Mouse (Mus musculus): ENCODE measurements around the gene Pomgnt2. TPM values are rescaled to one million over a fixed set of nuclear protein-coding genes. Genes with fewer than 3 reads are reported as not detected.

Gene Pomgnt2
- polyA plus RNA-seq (2014; fragmentation: Nextera tagmentation; extraction: Ambion mirVana), result 8.8 and 9.6 TPM in 2 replicates

GRCm38 (mm10) chr9:121997010-121997409 lies at the start of gene Pomgnt2:
Pomgnt2 (minus strand) TSS chr9:121997110.
- no peak within 1 kb of the TSS; the same call in 1 of the 2 replicates for H3K4me2 ChIP-seq (replicated peaks; ENCODE audit: low read depth, low read length)
- DNase-seq (ENCODE audit: low spot score) (no peak), ATAC-seq (ENCODE audit: low FRiP score) (no peak)
- H3K36me3 ChIP-seq (ENCODE audit: control insufficient read depth, insufficient read depth, low read length), result no peaks in the 10 kb centered on the region
- H3K9ac ChIP-seq (ENCODE audit: low read depth, low read length), result no peak within 1 kb of the TSS
- no peaks in the 10 kb centered on the region for H3K27me3 ChIP-seq (ENCODE audit: control insufficient read depth, insufficient read depth, low read length)
- 0 out of 2 replicates have a peak, but pooled peaks cover 2% of the 10 kb centered on the region for H3K4me1 ChIP-seq (replicated peaks; ENCODE audit: control insufficient read depth, insufficient read depth, low read length)
- no peaks in the 10 kb centered on the region for H3K9me3 ChIP-seq (ENCODE audit: control insufficient read depth, low read length)
- H3K4me3 ChIP-seq (ENCODE audit: low read depth, low read length), result peak within 1 kb of the TSS; percentile 84
- no peak within 1 kb of the TSS for H3K27ac ChIP-seq (ENCODE audit: low read depth, low read length)

GRCm38 (mm10) chr9:122039848-122040247 lies 42.9 kb upstream of the Pomgnt2 start:
- DNase-seq (ENCODE audit: low spot score), result no peak
- Histone ChIP-seq H3K36me3 (ENCODE audit: control insufficient read depth, insufficient read depth, low read length) (no peaks in the 10 kb centered on the region), H3K27ac (ENCODE audit: low read depth, low read length) (no peak overlapping the region), H3K9ac (ENCODE audit: low read depth, low read length) (no peak overlapping the region), H3K27me3 (ENCODE audit: control insufficient read depth, insufficient read depth, low read length) (no peaks in the 10 kb centered on the region), H3K4me2 (replicated peaks; ENCODE audit: low read depth, low read length) (no peak overlapping the region), H3K4me3 (ENCODE audit: low read depth, low read length) (no peak overlapping the region), H3K4me1 (replicated peaks; ENCODE audit: control insufficient read depth, insufficient read depth, low read length) (no peaks in the 10 kb centered on the region), H3K9me3 (ENCODE audit: control insufficient read depth, low read length) (no peaks in the 10 kb centered on the region)
- WGBS, result 87% methylated on average over 4 of the region's 4 CpGs
- no peak for ATAC-seq (ENCODE audit: low FRiP score)

- no peak overlapping the region for H3K4me2 ChIP-seq (replicated peaks; ENCODE audit: low read depth, low read length)
- no peak overlapping the region for H3K9ac ChIP-seq (ENCODE audit: low read depth, low read length)
- DNase-seq (ENCODE audit: low spot score) (no peak), ATAC-seq (ENCODE audit: low FRiP score) (no peak)
- no peak overlapping the region for H3K27ac ChIP-seq (ENCODE audit: low read depth, low read length)
- H3K4me1 ChIP-seq (replicated peaks; ENCODE audit: control insufficient read depth, insufficient read depth, low read length), result no peaks in the 10 kb centered on the region
- H3K36me3 ChIP-seq (ENCODE audit: control insufficient read depth, insufficient read depth, low read length), result no peaks in the 10 kb centered on the region
- H3K9me3 ChIP-seq (ENCODE audit: control insufficient read depth, low read length), result no peaks in the 10 kb centered on the region
- 86% methylated on average over 1 of the region's 1 CpGs for WGBS
- H3K4me3 ChIP-seq (ENCODE audit: low read depth, low read length), result no peak overlapping the region
- no peaks in the 10 kb centered on the region for H3K27me3 ChIP-seq (ENCODE audit: control insufficient read depth, insufficient read depth, low read length)
Measured at GRCm38 (mm10) chr9:122038631-122039030, 41.7 kb upstream of the Pomgnt2 start.

DNA sequence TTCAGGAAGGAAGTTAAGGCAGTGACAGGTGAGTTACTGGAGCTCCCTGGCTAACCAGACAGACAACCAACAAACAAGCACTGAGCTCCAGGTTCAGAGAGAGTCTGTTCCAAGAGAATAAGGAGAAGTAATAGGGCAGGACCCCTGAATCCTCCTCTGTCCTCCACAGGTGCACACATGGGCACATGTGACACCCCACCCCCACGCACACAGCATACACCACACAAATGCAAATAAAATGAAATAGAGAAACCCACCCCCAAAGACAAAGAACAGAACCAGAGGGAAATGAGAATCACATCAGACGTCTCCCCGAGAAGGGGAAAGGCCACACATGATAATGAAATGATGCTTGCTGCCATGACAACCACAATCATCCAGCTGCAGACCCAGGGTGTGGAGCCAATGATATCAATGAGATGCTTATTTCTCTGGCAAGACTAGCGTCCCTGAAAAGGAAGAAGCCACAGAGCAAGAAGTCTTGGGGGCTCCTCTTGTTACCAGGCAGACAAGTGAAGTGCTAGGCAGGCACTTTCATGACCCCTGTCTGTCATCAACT lies 39.7 kb upstream of the Pomgnt2 start:
- WGBS, result 51% methylated on average over 4 of the region's 4 CpGs
- no peaks in the 10 kb centered on the region for H3K27me3 ChIP-seq (ENCODE audit: control insufficient read depth, insufficient read depth, low read length)
- ATAC-seq (ENCODE audit: low FRiP score) (no peak), DNase-seq (ENCODE audit: low spot score) (no peak)
- no peaks in the 10 kb centered on the region for H3K9me3 ChIP-seq (ENCODE audit: control insufficient read depth, low read length)
- H3K9ac ChIP-seq (ENCODE audit: low read depth, low read length), result no peak overlapping the region
- no peak overlapping the region for H3K4me2 ChIP-seq (replicated peaks; ENCODE audit: low read depth, low read length)
- no peak overlapping the region for H3K4me3 ChIP-seq (ENCODE audit: low read depth, low read length)
- H3K27ac ChIP-seq (ENCODE audit: low read depth, low read length), result no peak overlapping the region
- H3K4me1 ChIP-seq (replicated peaks; ENCODE audit: control insufficient read depth, insufficient read depth, low read length), result no peaks in the 10 kb centered on the region
- H3K36me3 ChIP-seq (ENCODE audit: control insufficient read depth, insufficient read depth, low read length), result no peaks in the 10 kb centered on the region

GRCm38 (mm10) chr9:122035807-122036206 lies 38.9 kb upstream of the Pomgnt2 start:
- Histone ChIP-seq H3K9me3 (ENCODE audit: control insufficient read depth, low read length) (no peaks in the 10 kb centered on the region), H3K4me2 (replicated peaks; ENCODE audit: low read depth, low read length) (no peak overlapping the region), H3K9ac (ENCODE audit: low read depth, low read length) (no peak overlapping the region), H3K4me1 (replicated peaks; ENCODE audit: control insufficient read depth, insufficient read depth, low read length) (no peaks in the 10 kb centered on the region), H3K27me3 (ENCODE audit: control insufficient read depth, insufficient read depth, low read length) (no peaks in the 10 kb centered on the region), H3K27ac (ENCODE audit: low read depth, low read length) (no peak overlapping the region), H3K4me3 (ENCODE audit: low read depth, low read length) (no peak overlapping the region), H3K36me3 (ENCODE audit: control insufficient read depth, insufficient read depth, low read length) (no peaks in the 10 kb centered on the region)
- DNase-seq (ENCODE audit: low spot score) (no peak), ATAC-seq (ENCODE audit: low FRiP score) (no peak)
- WGBS, result 35% methylated on average over 5 of the region's 5 CpGs

GRCm38 (mm10) chr9:122034949-122035348 lies 38.0 kb upstream of the Pomgnt2 start:
- no peak overlapping the region for H3K9ac ChIP-seq (ENCODE audit: low read depth, low read length)
- H3K27me3 ChIP-seq (ENCODE audit: control insufficient read depth, insufficient read depth, low read length), result no peaks in the 10 kb centered on the region
- no peak for DNase-seq (ENCODE audit: low spot score)
- no peaks in the 10 kb centered on the region for H3K36me3 ChIP-seq (ENCODE audit: control insufficient read depth, insufficient read depth, low read length)
- no peaks in the 10 kb centered on the region for H3K9me3 ChIP-seq (ENCODE audit: control insufficient read depth, low read length)
- ATAC-seq (ENCODE audit: low FRiP score), result no peak
- no peak overlapping the region for H3K27ac ChIP-seq (ENCODE audit: low read depth, low read length)
- no peak overlapping the region for H3K4me3 ChIP-seq (ENCODE audit: low read depth, low read length)
- no peaks in the 10 kb centered on the region for H3K4me1 ChIP-seq (replicated peaks; ENCODE audit: control insufficient read depth, insufficient read depth, low read length)
- H3K4me2 ChIP-seq (replicated peaks; ENCODE audit: low read depth, low read length), result no peak overlapping the region
- WGBS, result 100% methylated on average over 1 of the region's 1 CpGs

DNA sequence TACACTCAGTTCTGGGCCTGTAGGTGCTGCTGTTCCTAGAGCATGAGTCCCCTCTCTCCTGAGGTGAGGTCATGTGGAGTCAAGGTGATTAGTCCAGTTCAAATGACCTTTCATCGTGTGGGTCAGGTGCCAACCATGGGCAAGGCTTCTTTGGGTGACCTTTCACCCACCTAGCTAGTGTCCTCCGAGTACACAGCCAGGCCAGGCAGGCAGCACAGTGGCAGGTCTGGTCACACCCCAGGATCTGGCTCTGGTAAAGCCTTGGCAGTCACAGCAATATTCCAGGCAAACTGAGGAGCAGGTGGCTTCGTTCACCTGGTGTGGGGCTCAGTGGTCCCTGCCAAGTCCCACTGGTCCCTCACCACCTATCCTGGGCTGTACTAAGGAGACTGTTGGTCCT lies 35.2 kb upstream of the Pomgnt2 start:
- Histone ChIP-seq H3K9me3 (ENCODE audit: control insufficient read depth, low read length) (no peaks in the 10 kb centered on the region), H3K4me3 (ENCODE audit: low read depth, low read length) (no peak overlapping the region), H3K9ac (ENCODE audit: low read depth, low read length) (no peak overlapping the region), H3K27me3 (ENCODE audit: control insufficient read depth, insufficient read depth, low read length) (no peaks in the 10 kb centered on the region), H3K36me3 (ENCODE audit: control insufficient read depth, insufficient read depth, low read length) (no peaks in the 10 kb centered on the region), H3K4me2 (replicated peaks; ENCODE audit: low read depth, low read length) (no peak overlapping the region), H3K27ac (ENCODE audit: low read depth, low read length) (no peak overlapping the region), H3K4me1 (replicated peaks; ENCODE audit: control insufficient read depth, insufficient read depth, low read length) (no peaks in the 10 kb centered on the region)
- DNase-seq (ENCODE audit: low spot score) (no peak), ATAC-seq (ENCODE audit: low FRiP score) (no peak)
- WGBS, result 71% methylated on average over 3 of the region's 3 CpGs

DNA sequence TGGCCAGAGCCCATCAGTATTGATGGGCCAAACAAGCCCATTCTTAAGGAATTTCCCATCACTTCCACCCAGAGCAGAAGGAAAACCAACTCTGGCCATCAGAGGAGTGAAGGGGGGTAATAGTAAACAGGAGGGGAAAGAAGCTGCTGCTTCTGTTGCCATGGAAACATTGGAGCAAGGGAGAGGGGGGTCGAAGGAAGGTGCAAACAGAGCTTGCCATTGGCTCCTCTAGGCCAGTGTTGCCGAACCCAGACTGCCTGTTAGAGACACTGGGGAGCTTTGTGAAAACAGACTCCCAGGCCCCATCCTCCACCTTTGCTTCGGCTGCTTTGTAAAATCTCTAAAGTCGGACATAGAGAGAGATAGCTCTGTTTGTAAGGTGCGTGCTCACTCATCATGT lies 33.8 kb upstream of the Pomgnt2 start:
- no peak; the same call in 1 of the 2 replicates for ATAC-seq (ENCODE audit: low FRiP score)
- WGBS, result 54% methylated on average over 5 of the region's 5 CpGs
- no peak overlapping the region for H3K27ac ChIP-seq (ENCODE audit: low read depth, low read length)

GRCm38 (mm10) chr9:122029765-122030164 lies 32.9 kb upstream of the Pomgnt2 start:
- H3K9me3 ChIP-seq (ENCODE audit: control insufficient read depth, low read length), result no peaks in the 10 kb centered on the region
- WGBS, result 93% methylated on average over 7 of the region's 7 CpGs
- no peak overlapping the region for H3K9ac ChIP-seq (ENCODE audit: low read depth, low read length)
- no peaks in the 10 kb centered on the region for H3K36me3 ChIP-seq (ENCODE audit: control insufficient read depth, insufficient read depth, low read length)
- H3K27me3 ChIP-seq (ENCODE audit: control insufficient read depth, insufficient read depth, low read length), result no peaks in the 10 kb centered on the region
- no peak overlapping the region for H3K27ac ChIP-seq (ENCODE audit: low read depth, low read length)
- DNase-seq (ENCODE audit: low spot score) (no peak), ATAC-seq (ENCODE audit: low FRiP score) (no peak)
- H3K4me3 ChIP-seq (ENCODE audit: low read depth, low read length), result no peak overlapping the region
- H3K4me1 ChIP-seq (replicated peaks; ENCODE audit: control insufficient read depth, insufficient read depth, low read length), result no peaks in the 10 kb centered on the region
- H3K4me2 ChIP-seq (replicated peaks; ENCODE audit: low read depth, low read length), result no peak overlapping the region

More for the DNA sequence above, 33.8 kb upstream of the Pomgnt2 start:
- Histone ChIP-seq H3K36me3 (ENCODE audit: control insufficient read depth, insufficient read depth, low read length) (no peaks in the 10 kb centered on the region), H3K9me3 (ENCODE audit: control insufficient read depth, low read length) (no peaks in the 10 kb centered on the region), H3K4me3 (ENCODE audit: low read depth, low read length) (no peak overlapping the region), H3K4me2 (replicated peaks; ENCODE audit: low read depth, low read length) (no peak overlapping the region), H3K4me1 (replicated peaks; ENCODE audit: control insufficient read depth, insufficient read depth, low read length) (no peaks in the 10 kb centered on the region), H3K27me3 (ENCODE audit: control insufficient read depth, insufficient read depth, low read length) (no peaks in the 10 kb centered on the region), H3K9ac (ENCODE audit: low read depth, low read length) (no peak overlapping the region)
- DNase-seq (ENCODE audit: low spot score), result no peak

Measured in hindbrain, embryonic 11.5 days (tissue).